23 mouse cellular contexts compared by ENCODE assay signal in genomic region chr14:57297672-57298071, GRCm38 (mm10).
DNase-seq lines count a peak whose midpoint lies in the region; TF ChIP-seq lines count a peak whose summit lies in the region.
"Had no signal": no experiment of that assay in that cellular context is flagged by ENCODE, and none has a peak within 500 bp of the region (broad histone marks: within the 10 kb centered on the region; RNA-seq: fewer than 3 reads in every experiment).

No protein-coding gene starts in this region.

- H3K36me3 ChIP-seq in C2C12 (ENCODE audit: control insufficient read depth, insufficient read depth) = no peaks in the 10 kb centered on the region
- H3K36me3 ChIP-seq: embryonic facial prominence, embryonic 12.5 days; embryonic facial prominence, embryonic 15.5 days; forebrain, embryonic 10.5 days; G1E; heart, embryonic 10.5 days; hindbrain, embryonic 12.5 days; hindbrain, embryonic 15.5 days had no signal

- no peak overlapping the region for H3ac ChIP-seq in C2C12 (ENCODE audit: control insufficient read depth, insufficient read length, low read depth)

- H3K4me3 ChIP-seq in C2C12 (ENCODE audit: insufficient read depth, poor library complexity, severe bottlenecking) = no peak overlapping the region
- H3K4me3 ChIP-seq: embryonic facial prominence, embryonic 12.5 days; embryonic facial prominence, embryonic 15.5 days; erythroblast, embryonic 14.5 days; forebrain, embryonic 10.5 days; forebrain, embryonic 13.5 days; heart, adult 2 months; heart, embryonic 10.5 days; hindbrain, embryonic 12.5 days; hindbrain, embryonic 15.5 days had no signal

- H3K79me3 ChIP-seq in C2C12 (ENCODE audit: low read depth) = no peaks in the 10 kb centered on the region

- no peaks in the 10 kb centered on the region for H3K79me2 ChIP-seq in C2C12 (ENCODE audit: control insufficient read depth, insufficient read depth)

- no peak for TF ChIP-seq CTCF in C2C12 (IDR thresholded peaks at IDR 0.05; ENCODE audit: control insufficient read depth, insufficient read depth, insufficient read length)

- peak; percentile 72 for DNase-seq in NIH3T3 (ENCODE audit: low read depth)
- peak; percentile 83 for DNase-seq in fat pad, adult 2 months (ENCODE audit: extremely low read depth, low read depth, low spot score)
- no peak for DNase-seq in spleen, postnatal 36 days (ENCODE audit: low spot score in 2 of 2)
- DNase-seq in left cerebral cortex, adult 8-10 months (ENCODE audit: low spot score in 2 of 2) = no peak
- DNase-seq in kidney, postnatal 25 days = no peak
- DNase-seq: adrenal gland, postnatal 10 days; cerebellum, adult 11 months; cerebellum, adult 2 months; cerebellum, adult 9-11 months; cerebellum, postnatal 25 days; gastrocnemius, postnatal 10 days; heart, adult 2 months had no signal

- H3K27me3 ChIP-seq in C2C12 (ENCODE audit: control insufficient read depth, insufficient read depth, insufficient read length) = no peaks in the 10 kb centered on the region
- H3K27me3 ChIP-seq: CH12.LX; embryonic facial prominence, embryonic 12.5 days; embryonic facial prominence, embryonic 15.5 days; forebrain, embryonic 13.5 days; hindbrain, embryonic 12.5 days; hindbrain, embryonic 15.5 days had no signal

TF ChIP-seq in C2C12, 6 proteins besides CTCF, POLR2A, EP300 and RAD21:
- no peak for TF ChIP-seq FOSL1 (IDR thresholded peaks at IDR 0.05; ENCODE audit: insufficient read depth, low read length, poor library complexity, severe bottlenecking)
- peak; percentile 14 for TF ChIP-seq MYOD1 (IDR thresholded peaks at IDR 0.05; ENCODE audit: control insufficient read depth, insufficient read length, low read depth)

Comparison
In these comparisons a context has a peak if more than half of its experiments do, and no peak if none do; other contexts are left out.
1. DNase-seq: peak in NIH3T3 (single experiment) and fat pad, adult 2 months (single experiment); none in spleen, postnatal 36 days (0 of 2), left cerebral cortex, adult 8-10 months (0 of 2) and kidney, postnatal 25 days (0 of 2).